Mouse (Mus musculus) cerebellum, postnatal 14 days (tissue): ENCODE results near the gene Wdr25.

Experiments used
- DNase-seq, 2 experiments: peaks; one replicate each; pipeline ENCODE4 v3.0.0; 2021; ENCODE audit warnings: mixed read lengths in 2 of 2

The Wdr25 gene

DNA sequence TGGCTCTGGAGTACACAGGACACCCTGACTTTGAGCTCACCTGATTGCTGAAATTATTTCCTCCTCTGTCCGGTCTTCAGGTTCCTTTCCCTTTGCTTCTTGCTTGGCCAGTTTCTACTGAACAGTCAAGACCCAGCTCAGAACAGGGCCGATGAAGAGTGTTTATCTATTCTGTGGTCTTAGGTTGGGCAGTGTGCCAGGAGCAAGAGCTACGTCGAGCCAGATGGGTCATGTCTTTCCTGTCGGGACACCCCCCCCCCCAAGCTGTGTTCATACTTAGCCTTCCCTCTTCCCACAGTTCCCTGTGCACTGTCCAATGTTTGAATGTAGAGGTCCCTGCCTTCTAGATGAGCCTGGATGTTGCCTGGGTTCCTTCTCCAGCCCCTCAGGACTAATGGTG lies 7.9 kb downstream of the Wdr25 start:
- no peak for DNase-seq

DNA sequence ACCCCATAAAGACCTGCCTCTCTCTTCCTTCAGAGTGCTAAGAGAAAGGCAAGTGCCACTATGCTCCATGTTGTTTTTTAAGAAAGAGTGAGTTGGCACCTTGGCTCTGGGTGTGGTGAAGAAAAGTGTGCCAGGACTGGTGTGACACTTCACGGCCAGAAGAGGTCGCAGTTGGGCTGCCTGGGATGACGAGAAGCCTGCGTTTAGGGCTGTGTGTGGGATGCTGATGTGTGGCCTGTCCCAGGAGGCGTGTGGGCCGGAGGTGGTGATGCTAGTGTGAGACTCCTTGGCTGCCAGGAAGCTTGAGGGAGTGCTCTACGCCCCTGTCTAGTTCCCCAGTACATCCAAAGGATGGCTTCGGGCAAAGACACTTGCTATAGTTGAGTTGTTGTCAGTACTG lies 9.5 kb downstream of the Wdr25 start:
- peak; percentile 73 to 78 for DNase-seq

DNA sequence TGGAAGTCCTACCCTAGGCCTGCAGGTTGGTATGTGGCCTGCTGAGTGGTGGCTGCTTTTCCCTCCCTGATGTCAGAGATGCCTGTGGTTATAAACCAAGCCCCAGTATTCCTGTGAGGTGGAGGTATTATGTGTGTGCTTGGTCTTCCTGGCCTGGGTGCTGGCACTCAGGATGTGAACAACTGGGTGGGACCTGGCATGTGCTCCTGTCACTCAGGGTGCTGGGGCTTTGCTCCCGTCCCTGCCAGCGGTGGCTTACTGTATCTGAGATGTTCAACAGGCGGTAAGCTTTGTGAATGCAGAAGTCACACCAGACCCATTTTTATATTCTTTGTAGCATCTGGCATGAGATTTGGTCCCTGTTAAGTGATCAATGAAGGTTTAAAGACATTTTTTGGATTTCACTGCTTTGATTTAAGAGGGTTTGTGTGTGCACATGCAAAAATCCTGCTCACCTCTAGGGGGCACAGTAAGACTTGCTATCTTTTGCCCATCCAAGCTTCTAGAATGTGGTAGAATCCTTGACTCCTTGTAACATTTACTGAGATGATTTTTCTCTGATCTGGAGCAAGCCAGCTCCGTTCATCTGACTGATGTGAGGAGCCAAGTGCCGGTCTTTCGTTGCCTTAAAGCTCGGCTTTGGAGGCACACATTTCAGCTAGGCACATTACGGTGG lies 10.3 kb downstream of the Wdr25 start:
- peak; percentile 86 to 87 for DNase-seq

DNA sequence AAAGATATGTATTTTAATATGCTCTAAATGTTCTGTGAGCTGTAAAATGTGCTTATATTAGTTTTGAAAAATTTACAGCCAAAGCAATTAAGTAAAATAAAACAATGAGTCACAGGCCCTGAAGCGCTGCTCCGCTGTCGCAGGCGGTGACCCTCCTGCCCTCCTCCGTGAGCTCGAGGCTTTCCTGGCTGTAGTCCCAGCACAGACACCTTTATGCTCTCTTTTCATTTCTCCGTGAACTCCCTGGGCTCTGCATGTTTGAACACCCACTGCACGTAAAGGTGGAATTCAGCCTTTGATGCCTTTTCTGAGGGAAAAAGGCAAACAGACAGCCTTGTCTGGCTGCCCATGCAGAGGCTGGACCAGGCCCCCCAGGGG lies 10.8 kb downstream of the Wdr25 start:
- DNase-seq = peak in 1 of 2 experiments; percentile 24

DNA sequence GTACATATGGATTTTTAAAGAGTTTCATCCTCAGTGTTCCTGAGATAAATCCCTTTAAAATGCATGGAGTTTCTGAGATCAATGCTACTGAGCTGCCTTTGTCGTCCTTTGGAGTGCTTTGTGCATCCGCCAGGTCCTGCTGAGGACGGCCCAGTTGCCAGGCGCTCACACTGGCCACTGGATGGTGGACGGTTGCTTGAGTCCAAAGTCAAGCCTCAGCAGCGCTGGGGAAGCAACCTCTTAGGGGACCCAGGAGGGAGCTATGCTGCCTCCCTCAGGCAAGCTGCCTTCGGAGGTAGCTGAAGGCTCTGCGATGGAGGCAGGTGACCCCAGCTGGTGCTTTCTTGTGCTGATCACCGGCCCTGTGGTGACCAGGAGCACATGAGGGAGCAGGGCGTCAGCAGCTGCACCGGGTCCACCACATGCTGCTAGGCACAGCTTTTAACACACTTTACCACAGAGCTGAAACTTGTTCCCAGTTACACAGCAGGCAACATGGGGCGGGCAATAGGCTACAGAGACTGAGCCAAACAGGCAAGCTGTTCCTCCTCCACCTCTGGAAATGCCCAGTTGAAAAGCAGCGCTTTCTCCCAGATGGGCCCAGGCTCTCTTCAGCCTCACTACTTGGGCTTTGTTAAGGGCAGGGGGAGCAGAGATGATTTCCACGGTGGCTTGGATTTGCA lies 12.3 kb downstream of the Wdr25 start:
- peak; percentile 34 to 45 for DNase-seq

DNA sequence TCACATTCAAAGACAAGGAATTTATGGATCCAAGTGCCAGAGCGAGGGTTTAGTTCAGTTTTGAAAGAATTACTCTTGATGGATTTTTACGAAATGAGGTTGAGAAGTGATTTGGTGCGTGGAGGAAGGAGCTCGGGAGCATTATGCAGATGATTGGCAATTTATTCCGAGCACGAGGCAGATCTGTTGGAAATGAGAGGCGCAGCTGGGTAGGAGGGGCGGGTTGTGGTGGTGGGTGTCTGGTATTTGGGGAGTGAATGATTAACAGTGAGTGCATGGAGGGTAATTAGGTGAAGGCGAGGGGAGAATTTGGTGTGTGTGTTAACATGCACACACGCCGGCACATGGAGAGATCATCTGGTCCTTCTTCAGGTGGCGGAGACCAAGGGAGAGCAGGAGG lies 13.0 kb downstream of the Wdr25 start:
- no peak for DNase-seq

DNA sequence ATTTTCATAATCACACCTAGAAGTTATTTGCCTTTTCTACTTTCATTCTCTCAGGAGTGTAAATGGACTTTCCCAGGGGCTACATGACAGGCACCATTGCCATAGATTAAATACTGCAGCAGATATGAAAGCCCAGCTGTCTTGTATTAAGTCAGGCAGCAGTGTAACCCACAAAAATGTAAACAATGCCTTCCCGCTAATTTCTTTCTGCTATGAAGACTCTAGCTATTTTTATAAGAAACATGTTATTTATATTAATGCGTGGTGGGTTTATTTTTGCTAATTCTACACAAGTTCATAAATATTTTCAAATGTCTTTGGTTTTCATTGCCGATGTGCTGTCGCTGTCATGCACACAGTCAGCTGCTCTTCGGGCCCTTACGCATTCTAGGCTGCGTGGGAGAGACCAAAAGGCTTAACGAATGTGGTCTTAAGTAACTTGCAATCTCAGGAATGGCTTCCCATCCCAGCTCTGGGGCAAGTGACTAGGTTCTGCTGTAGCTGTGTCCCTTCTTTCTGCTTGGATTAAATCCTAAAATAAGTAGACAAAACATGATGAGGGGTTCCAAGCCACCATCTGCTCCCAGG lies 16.5 kb downstream of the Wdr25 start:
- no peak for DNase-seq

DNA sequence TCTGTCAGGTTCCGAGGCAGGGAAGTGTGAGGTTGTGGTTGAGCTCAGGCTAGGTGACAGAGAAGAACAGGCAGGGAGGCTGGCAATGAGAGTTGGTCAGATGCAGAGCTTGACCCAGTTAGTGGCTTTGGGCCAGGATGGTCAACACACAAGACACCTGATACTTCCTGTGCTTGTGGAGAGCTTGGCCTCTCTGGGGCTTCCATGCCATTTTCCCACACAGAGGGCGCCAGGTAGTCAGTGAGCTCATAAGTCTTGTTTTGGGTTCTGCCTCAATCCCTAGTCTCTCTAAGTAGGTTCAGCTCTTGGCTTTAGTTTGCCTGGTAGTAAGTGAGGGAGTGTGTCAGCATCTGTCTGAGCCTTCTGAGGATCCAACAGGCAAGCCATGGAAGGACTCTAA lies 19.0 kb downstream of the Wdr25 start:
- DNase-seq = no peak

DNA sequence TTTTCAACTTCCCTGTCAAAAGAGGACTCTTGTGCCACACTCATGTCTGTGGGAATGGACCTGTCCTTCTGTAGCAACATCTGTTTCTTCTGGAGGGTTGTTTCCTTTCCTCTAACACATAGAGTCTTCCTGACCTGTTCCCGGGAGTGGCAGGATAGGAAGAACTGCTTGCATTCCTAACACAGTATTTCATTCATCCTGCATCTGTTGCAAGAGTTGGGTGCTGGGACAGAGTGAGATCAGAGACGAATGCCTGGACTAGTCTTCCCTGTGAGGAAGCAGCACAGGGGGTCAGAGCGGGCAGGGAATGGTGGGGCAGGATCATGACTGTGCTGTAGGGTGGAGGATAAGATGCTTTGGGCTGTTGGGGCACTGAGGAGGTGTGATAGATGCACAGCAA lies 20.8 kb downstream of the Wdr25 start:
- DNase-seq = no peak

DNA sequence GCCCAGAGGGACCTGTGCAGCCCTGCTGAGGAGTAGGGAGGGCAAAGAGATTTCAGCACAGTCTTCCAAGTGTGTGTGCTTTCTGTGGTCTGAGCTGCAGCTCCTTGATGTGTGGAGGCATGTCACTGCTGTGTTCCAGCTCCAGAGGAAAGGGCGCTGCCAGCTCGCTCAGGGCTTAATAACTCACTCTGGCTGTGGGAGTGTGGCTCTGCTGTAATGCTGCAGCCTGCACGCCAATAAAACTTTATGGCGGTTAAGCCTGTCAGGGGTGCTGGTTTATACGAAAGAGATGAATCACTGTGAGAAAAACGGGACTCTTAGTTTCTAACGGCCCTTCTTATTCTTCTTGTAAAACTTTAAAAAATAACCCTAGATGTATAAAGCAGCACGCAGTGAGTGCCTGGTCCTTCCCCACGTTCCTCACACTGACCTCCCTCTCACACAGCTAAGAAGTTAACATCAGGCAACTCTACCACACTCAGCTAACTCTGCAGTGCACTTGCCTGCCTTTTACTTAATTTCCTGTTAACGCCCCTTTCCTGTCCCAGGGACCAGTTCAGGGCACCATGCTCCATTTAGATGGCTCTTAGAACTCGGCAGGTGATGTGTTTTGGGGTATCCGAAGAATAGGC lies 21.4 kb downstream of the Wdr25 start:
- no peak for DNase-seq

DNA sequence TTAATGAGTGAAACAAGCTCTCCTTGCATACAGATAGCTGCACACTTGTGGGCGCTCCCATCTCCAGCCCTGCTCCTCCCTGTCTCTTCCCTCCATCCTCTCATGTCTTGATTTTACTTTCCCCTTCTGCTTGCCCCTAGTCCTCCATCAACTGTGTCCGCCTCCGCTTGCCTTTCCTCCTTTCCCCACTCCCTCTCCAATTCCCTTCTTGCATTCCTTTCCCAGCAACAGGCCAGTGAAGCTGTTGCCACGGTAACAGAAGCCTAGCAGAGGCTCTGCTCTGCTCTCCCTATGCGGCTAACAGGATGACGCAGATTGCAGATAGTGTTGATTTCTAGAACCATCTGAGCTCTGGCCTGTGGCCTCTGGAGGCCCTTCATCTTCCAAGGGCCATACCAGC lies 22.5 kb downstream of the Wdr25 start:
- peak in 1 of 2 experiments; percentile 25 for DNase-seq

DNA sequence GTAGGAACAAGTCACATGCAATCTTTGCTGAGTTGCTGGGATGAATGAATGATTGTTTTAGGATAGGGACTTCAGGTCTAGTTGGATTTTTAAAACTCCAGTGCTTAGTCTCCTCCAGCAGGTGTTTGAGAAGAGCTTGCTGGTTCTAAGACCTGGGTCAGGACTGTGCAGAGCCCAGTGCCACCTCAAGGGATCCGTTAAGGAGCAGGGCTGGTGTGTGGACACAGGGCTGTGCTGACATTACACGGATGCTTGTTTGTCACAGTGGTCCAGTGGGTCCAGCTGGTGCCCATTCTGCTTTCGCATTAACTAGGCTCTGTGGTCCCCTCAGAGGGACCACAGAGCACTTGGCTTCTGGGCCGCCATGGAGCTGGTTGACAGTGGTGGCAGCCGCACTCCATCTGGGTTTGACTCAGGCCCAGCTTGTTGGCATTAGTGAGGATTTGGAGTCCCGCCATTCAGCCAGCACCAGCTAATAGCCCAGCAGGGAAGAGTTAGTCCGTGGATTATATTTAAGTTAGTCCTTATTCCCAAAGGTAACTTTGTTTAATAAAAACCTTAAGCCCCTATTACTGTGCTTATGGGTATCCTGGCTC lies 23.1 kb downstream of the Wdr25 start:
- DNase-seq = peak; percentile 66 to 73

DNA sequence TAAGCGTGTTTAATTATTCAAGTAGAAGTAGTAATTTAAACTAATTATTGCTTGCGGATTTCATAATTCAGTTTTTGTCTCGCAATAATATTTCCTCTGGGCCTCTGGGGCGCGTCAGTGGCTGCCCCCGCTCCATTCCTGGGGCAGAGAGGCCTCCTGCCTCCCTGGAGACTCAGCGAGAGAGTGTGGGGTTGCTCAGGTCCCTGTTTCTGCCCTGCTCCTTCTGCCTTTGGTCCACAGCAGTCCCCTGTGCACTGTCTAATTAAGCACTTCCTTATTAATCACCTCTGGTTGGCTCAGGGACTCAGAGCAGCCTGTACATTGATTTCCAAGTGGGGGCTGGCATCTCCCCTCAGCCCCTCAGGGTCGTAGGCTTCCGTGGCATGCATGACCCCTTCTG lies 24.1 kb downstream of the Wdr25 start:
- no peak for DNase-seq

DNA sequence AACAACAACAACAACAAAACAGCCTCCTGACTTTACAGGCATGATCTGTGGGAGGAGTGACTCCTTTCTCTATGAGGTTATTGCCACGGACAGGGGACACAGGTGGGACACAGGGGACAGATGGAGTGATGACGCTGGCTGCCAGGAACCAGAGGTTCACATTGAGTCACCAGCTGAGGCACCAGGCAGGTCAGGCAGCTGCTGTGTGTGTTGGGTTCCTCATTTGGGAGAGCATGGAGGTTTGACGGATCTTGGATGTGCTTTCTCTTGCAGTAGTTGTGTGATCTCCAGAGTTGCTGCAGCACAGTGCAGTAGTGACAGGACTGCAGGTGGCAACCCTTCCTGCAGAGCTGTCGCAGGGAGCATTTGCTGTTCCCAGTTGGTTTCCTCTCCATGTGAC lies 25.3 kb downstream of the Wdr25 start:
- DNase-seq = no peak

DNA sequence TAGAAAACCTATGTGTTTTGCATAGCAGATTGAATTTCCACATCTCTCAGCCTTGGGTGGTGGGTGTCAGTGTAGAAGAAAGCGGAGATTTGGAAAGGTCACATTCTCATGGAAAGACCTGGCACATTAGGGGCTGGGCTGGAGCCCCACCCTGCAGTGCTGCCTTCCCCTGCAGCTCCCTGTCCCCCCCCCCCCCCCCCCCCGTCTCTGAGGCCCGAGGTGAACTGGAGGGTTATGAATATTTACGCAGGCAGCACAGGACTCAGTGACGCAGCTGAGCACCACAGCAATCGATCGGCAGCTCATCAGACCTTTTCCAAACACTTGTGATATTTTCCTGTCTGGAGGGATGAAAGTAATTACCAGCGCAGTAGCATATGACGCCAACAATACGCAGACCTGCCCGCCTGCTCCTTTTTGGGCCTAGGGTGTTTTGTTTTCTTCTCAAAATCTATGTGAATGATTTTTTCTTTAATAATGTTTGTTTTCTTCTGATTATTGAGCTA lies 33.2 kb downstream of the Wdr25 start:
- DNase-seq = no peak

DNA sequence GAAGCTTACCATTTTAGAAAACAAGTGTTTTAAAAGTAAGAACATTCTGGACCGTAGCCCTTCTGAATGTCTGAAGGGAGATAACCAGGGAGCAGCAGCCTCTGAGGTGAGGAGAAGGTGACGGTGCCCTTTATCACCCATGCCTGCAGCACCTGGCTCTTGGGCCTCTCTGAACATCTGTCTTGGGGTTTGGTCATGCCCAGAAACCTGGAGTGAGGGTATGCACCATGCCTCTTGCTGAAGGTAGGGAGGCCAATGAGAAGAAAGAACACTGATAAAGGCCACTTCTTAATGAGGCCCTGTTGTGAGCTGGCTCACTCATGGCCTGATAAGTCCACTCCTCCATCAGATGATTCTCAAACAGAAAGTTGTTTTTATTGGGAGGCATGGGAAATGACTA lies 34.8 kb downstream of the Wdr25 start:
- DNase-seq = no peak

DNA sequence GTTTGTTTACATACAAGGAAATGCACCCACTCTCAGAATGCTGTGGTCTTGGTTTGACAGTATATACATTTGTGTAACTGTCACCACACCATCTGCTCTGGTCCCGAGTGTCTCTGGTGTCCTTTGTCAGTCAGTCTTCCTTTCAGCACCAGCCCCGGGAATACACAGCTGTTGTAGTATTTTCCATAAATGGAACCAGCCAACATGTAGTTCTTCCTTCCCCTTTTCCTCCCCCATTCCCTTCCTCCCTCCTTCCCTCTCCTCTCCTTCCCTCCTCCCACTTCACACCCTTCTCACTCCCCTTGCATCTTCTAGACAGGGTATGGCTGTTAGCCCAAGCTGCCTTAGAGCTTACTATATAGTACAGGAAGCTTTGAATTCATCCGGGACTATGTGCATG lies 36.0 kb downstream of the Wdr25 start:
- DNase-seq = no peak

DNA sequence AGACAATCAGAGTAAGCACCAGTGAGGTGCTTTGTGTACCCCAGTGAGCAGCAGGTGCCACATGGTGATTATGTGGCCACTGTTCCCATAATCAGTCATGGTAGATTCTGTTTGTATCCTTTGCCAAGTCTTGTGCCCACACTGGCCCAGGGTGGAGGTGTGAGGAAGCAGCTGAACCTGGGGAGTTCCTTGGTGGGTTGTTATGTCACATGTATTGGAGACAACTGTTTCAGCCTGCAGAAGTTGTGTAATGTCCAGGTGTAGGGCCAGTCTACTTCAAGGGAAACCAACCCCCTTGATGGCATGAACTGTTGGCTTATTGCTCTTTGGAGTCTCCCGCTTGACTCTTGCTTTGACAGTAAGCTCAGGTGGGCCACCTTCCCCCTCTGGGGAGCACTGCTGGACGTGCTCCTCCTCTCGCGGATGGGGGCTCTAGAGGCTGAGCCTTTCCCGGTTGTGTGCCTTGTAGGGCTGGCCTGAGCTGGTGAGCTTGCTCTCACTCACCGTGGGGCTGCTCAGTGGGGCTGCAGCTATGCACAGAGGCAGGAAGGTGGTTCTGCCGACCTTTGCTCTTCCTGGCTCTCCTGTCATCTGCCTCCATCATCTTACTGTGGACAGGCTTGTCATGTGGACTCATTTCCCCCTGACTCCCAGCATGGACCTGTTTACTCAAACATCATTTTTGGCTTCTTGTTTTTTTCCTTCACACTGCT lies 38.1 kb downstream of the Wdr25 start:
- DNase-seq = no peak

DNA sequence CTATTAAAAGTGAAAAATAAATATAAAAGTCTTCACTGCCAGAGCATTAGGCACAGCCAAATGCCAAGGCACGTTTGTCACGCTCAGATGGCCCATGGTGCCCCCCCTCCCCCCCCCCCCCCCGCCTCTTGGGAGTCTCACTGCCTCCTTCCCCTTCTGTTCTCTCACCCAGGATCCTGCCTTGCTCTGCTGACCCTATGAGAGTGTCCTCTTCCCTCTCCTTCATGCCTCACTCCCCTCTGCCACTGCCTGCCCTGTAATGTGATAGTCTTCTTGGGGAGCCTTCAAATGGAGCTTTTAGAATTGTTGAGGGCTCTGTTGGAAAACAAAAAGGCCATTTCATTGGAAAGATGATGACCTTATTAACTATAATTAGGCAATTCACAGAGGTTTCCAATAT lies 38.7 kb downstream of the Wdr25 start:
- no peak for DNase-seq

DNA sequence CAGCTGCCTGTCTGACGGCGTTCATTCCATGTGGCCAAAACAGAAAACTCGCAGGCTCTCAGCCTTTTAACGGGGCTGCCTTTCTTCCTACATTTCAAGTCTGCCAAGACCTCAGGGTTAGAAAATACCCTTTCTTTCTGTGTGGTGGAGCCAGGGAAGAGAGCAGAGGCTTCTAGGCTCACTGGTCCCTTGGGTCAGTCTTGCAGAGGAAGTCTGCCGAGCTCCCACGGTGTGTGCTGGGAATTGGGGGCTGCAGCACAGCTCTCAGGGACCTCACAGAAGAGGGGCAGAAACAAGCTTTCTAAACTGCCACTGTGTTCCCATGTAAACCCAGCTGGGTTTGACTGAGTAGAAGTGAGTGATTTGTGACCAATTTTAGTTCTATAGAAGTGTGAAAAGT lies 40.8 kb downstream of the Wdr25 start:
- DNase-seq = no peak

DNA sequence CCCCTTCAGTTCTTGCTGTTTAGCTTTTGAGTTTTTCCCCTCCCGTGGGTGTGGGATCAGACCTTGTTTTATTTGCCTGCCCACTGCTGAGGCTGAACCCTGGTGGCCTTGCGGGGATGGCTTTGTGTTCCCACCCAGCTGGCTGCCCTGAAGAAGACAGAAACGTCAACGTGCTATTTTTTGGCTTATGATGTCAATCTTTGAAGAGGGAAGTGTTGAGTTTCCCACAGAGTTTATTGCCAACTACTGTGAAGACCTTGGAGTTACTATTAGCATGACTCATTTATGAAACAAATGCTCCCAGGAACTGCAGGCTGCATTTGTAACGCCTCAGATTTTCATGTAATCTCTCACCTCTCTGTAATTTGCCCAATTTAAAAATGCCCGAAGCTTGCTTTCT lies 43.4 kb downstream of the Wdr25 start:
- no peak for DNase-seq

DNA sequence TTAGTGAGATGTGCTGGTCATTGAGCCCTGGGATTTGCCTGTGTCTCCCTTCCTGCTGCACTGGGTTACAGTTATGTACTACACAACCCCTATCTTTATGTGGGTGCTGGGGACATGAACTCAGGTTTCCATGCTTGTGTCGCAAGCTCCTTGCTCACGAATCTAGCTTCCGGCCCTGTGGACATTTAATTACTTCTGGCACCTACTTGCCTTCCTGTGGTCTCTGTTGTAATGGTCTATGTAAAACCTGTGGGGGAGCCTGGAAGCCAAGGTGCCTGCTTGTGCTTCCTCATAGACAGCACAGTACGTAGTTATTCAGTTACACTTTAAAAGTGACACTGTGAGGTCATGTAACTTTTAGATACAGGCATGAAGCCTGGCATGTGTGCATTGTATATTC lies 44.1 kb downstream of the Wdr25 start:
- DNase-seq = no peak

DNA sequence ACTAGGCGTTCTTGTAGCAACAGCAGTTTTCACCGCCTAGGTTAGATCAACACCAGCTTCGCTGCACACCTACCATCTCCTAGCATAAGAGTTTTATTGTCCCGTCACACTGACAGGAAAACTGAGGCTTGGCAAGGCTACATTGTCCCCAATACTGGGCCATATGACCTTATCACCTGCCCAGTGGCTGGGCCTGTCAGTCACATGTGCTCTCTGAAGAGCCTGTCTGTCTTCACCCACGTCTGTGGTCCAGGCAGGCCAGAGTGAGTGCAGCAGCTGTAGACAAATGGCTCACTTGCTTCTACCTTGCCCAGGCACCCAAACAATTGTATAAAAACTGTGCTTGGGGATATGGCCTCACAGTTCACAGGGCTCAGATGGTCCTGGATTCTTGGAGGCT lies 45.4 kb downstream of the Wdr25 start:
- DNase-seq = no peak
